Mouse (Mus musculus) heart, embryonic 12.5 days (tissue): ENCODE results near the gene Kif13a. TPM values are rescaled to one million over a fixed set of nuclear protein-coding genes. Genes with fewer than 3 reads are reported as not detected.

Source experiments
- ATAC-seq: fragments of 200-750 bp; cut with Nextera tagmentation; 2 replicates; pipeline ENCODE4 v1.8.0; 2017; ENCODE audit warnings: moderate TSS enrichment, moderate library complexity; ENCODE audit not compliant: insufficient number of reproducible peaks, low FRiP score
- H3K27ac ChIP-seq: fragments of 300-500 bp; sonication (generic); 2 replicates; pipeline ENCODE4 v1.5.1; 2016; ENCODE audit warnings: mild to moderate bottlenecking, moderate library complexity; ENCODE audit not compliant: poor library complexity, severe bottlenecking
- H3K27me3 ChIP-seq: fragments of 300-500 bp; sonication (generic); replicated peaks from 2 replicates; pipeline ENCODE4 v1.6.1; 2016; ENCODE audit warnings: mild to moderate bottlenecking, moderate library complexity
- H3K36me3 ChIP-seq: fragments of 300-500 bp; sonication (generic); 2 replicates; pipeline ENCODE4 v1.6.1; 2016; ENCODE audit warnings: mild to moderate bottlenecking, moderate library complexity
- H3K4me1 ChIP-seq: fragments of 300-500 bp; sonication (generic); replicated peaks from 2 replicates; pipeline ENCODE4 v1.6.1; 2016; ENCODE audit warnings: mild to moderate bottlenecking
- H3K4me2 ChIP-seq: fragments of 300-500 bp; sonication (generic); 2 replicates; pipeline ENCODE4 v1.6.1; 2016; ENCODE audit warnings: mild to moderate bottlenecking, moderate library complexity
- H3K4me3 ChIP-seq: fragments of 300-500 bp; sonication (generic); 2 replicates; pipeline ENCODE4 v1.5.1; 2016; ENCODE audit warnings: mild to moderate bottlenecking
- H3K9ac ChIP-seq: fragments of 300-500 bp; sonication (generic); 2 replicates; pipeline ENCODE4 v1.6.1; 2016; ENCODE audit warnings: mild to moderate bottlenecking, moderate library complexity
- H3K9me3 ChIP-seq: fragments of 300-500 bp; sonication (generic); replicated peaks from 2 replicates; pipeline ENCODE4 v1.6.1; 2016; ENCODE audit warnings: mild to moderate bottlenecking, moderate library complexity
- WGBS: fragments of 180-500 bp; shearing (Covaris S2); methylation state at CpG from one replicate; pipeline ENCODE4 v1.1.7; 2016; 5-methylcytosine and 5-hydroxymethylcytosine counted together
- polyA plus RNA-seq: library from polyadenylated mRNA; unstranded; fragments of >200 nt; fragmentation: Nextera tagmentation; extraction: Ambion mirVana; gene quantifications from 2 replicates; pipeline ENCODE4 v1.2.1, GENCODE M21; 2016

The Kif13a gene
- polyA plus RNA-seq, 1 experiment from 2014 or later = 56.0 TPM

- Histone ChIP-seq H3K36me3 (peaks cover 85% of the 10 kb centered on the region), H3K9me3 (no peaks in the 10 kb centered on the region), H3K27ac (0 out of 2 replicates have a peak overlapping the region, but pooled peaks have one; percentile 16), H3K27me3 (no peaks in the 10 kb centered on the region), H3K4me1 (peaks cover 13% of the 10 kb centered on the region), H3K9ac (no peak overlapping the region), H3K4me3 (no peak overlapping the region), H3K4me2 (no peak overlapping the region)
- 49% methylated on average over 9 of the region's 9 CpGs for WGBS
- ATAC-seq = no peak
Observed at GRCm38 (mm10) chr13:46811696-46812095, 118.0 kb downstream of the Kif13a start.

- Histone ChIP-seq H3K36me3 (peaks cover 87% of the 10 kb centered on the region), H3K4me3 (no peak overlapping the region), H3K4me2 (no peak overlapping the region), H3K4me1 (peaks cover 13% of the 10 kb centered on the region), H3K9ac (no peak overlapping the region), H3K27me3 (no peaks in the 10 kb centered on the region), H3K9me3 (no peaks in the 10 kb centered on the region), H3K27ac (no peak overlapping the region)
- no peak for ATAC-seq
- 95% methylated on average over 17 of the region's 17 CpGs for WGBS
Observed at GRCm38 (mm10) chr13:46810613-46811012, 119.1 kb downstream of the Kif13a start.

GRCm38 (mm10) chr13:46810098-46810497, 119.6 kb downstream of the Kif13a start:
- Histone ChIP-seq H3K36me3 (peaks cover 88% of the 10 kb centered on the region), H3K9me3 (no peaks in the 10 kb centered on the region), H3K27me3 (no peaks in the 10 kb centered on the region), H3K4me2 (no peak overlapping the region), H3K4me1 (peaks cover 13% of the 10 kb centered on the region), H3K27ac (no peak overlapping the region), H3K9ac (no peak overlapping the region), H3K4me3 (no peak overlapping the region)
- WGBS = 86% methylated on average over 12 of the region's 12 CpGs
- ATAC-seq = 0 out of 2 replicates have a peak, but pooled peaks have one; percentile 12

DNA sequence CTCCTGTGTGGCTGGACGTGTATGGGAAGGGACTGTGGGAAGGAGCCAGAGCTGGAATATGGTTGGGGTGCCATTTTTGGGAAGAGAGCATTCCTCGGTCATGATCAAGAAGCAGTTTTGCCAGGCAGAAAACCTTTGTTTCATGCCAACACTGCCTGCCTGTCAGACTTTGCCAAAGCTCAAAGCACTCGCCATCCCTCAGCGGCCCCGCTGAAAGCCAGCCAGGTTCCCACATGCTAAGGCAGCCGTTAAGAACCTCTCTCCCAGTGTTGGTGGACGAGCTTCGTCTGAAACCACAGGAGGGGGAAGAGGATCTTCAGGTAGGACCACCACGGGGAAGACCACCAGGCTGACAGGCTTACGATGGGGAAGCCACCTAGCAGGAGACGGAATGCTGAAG, 121.8 kb downstream of the Kif13a start:
- H3K9ac ChIP-seq = no peak overlapping the region
- no peaks in the 10 kb centered on the region for H3K9me3 ChIP-seq
- WGBS = 87% methylated on average over 11 of the region's 11 CpGs
- H3K27me3 ChIP-seq = no peaks in the 10 kb centered on the region
- peaks cover 10% of the 10 kb centered on the region for H3K4me1 ChIP-seq
- no peak overlapping the region for H3K4me3 ChIP-seq
- H3K27ac ChIP-seq = no peak overlapping the region
- no peak for ATAC-seq
- H3K36me3 ChIP-seq = peaks cover 73% of the 10 kb centered on the region
- no peak overlapping the region for H3K4me2 ChIP-seq

GRCm38 (mm10) chr13:46801196-46801595, 128.5 kb downstream of the Kif13a start:
- 92% methylated on average over 13 of the region's 13 CpGs for whole genome bisulfite sequencing
- Histone ChIP-seq H3K9me3 (no peaks in the 10 kb centered on the region), H3K9ac (no peak overlapping the region), H3K36me3 (peaks cover 69% of the 10 kb centered on the region), H3K4me3 (no peak overlapping the region), H3K27me3 (no peaks in the 10 kb centered on the region), H3K27ac (no peak overlapping the region), H3K4me1 (peaks cover 21% of the 10 kb centered on the region), H3K4me2 (no peak overlapping the region)
- ATAC-seq = no peak

DNA sequence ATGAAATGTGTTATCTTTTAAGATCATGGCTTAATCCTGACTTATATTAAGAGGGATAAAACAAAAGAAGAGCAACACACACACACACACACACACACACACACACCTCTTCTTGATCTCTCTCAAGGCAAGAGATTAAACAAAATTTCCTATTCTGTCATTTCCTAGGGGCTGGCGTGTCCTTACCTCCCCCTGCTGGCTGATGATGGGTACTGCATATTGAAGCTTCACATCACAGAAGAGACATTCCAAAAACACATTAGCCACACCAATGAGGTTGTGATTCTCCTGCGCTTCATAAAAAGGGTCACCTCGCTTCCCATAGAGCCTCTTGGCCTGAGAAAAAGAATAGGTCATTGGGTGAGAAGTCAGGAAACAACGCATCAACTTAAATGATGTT, 131.5 kb downstream of the Kif13a start:
- Histone ChIP-seq H3K4me3 (no peak overlapping the region), H3K27me3 (no peaks in the 10 kb centered on the region), H3K4me1 (peaks cover 27% of the 10 kb centered on the region), H3K27ac (no peak overlapping the region), H3K9ac (no peak overlapping the region), H3K9me3 (no peaks in the 10 kb centered on the region), H3K36me3 (peaks cover 78% of the 10 kb centered on the region), H3K4me2 (no peak overlapping the region)
- WGBS = 39% methylated on average over 4 of the region's 4 CpGs
- ATAC-seq = no peak

GRCm38 (mm10) chr13:46796381-46796780, 133.3 kb downstream of the Kif13a start:
- 50% methylated on average over 1 of the region's 1 CpGs for WGBS
- H3K36me3 ChIP-seq = peaks cover 73% of the 10 kb centered on the region
- peak; percentile 57; the same call in 1 of the 2 replicates for ATAC-seq

DNA sequence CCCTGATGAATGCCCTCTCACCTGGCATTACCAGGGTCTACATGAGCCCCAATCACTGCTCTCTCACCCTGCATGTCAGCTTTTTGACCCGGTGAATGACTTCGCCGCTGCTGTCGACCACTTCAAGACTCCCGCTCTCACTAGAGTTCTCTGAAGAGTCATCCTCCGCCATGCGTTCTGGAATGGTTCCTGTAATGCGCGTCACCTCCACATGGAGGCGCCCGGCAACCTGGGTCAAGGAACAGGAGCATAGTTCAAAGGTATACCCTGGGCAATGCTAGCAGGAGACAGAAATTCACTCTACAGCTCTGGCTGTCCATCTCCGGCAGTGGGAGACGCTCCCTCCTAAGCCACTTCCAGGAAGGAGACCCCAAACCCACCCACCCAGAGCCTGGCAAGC, 135.8 kb downstream of the Kif13a start:
- Histone ChIP-seq H3K4me1 (peaks cover 14% of the 10 kb centered on the region), H3K36me3 (peaks cover 78% of the 10 kb centered on the region), H3K27ac (no peak overlapping the region), H3K4me3 (no peak overlapping the region), H3K9ac (no peak overlapping the region), H3K27me3 (no peaks in the 10 kb centered on the region), H3K4me2 (no peak overlapping the region), H3K9me3 (0 out of 2 replicates have a peak, but pooled peaks cover 3% of the 10 kb centered on the region)
- ATAC-seq = no peak
- WGBS = 78% methylated on average over 13 of the region's 13 CpGs

More at GRCm38 (mm10) chr13:46796381-46796780, 133.3 kb downstream of the Kif13a start:
- no peak overlapping the region for H3K4me2 ChIP-seq
- H3K9ac ChIP-seq = no peak overlapping the region
- H3K4me1 ChIP-seq = peaks cover 14% of the 10 kb centered on the region
- H3K27ac ChIP-seq = peak overlapping the region; percentile 63
- H3K27me3 ChIP-seq = no peaks in the 10 kb centered on the region
- no peak overlapping the region for H3K4me3 ChIP-seq
- 0 out of 2 replicates have a peak, but pooled peaks cover 3% of the 10 kb centered on the region for H3K9me3 ChIP-seq

- Histone ChIP-seq H3K9me3 (0 out of 2 replicates have a peak, but pooled peaks cover 3% of the 10 kb centered on the region), H3K27me3 (no peaks in the 10 kb centered on the region), H3K4me2 (no peak overlapping the region), H3K9ac (no peak overlapping the region), H3K4me3 (no peak overlapping the region), H3K36me3 (peaks cover 80% of the 10 kb centered on the region), H3K27ac (no peak overlapping the region), H3K4me1 (peaks cover 4% of the 10 kb centered on the region)
- ATAC-seq = no peak
- 83% methylated on average over 8 of the region's 8 CpGs for WGBS
Observed at GRCm38 (mm10) chr13:46788452-46788851, 141.2 kb downstream of the Kif13a start.

- Histone ChIP-seq H3K4me3 (no peak overlapping the region), H3K36me3 (peaks cover 79% of the 10 kb centered on the region), H3K9me3 (no peaks in the 10 kb centered on the region), H3K4me1 (peaks cover 4% of the 10 kb centered on the region), H3K27me3 (no peaks in the 10 kb centered on the region), H3K9ac (no peak overlapping the region), H3K4me2 (no peak overlapping the region), H3K27ac (no peak overlapping the region)
- WGBS = 62% methylated on average over 2 of the region's 2 CpGs
- no peak for ATAC-seq
Observed at GRCm38 (mm10) chr13:46786836-46787235, 142.8 kb downstream of the Kif13a start.

GRCm38 (mm10) chr13:46786064-46786561, 143.6 kb downstream of the Kif13a start:
- H3K9me3 ChIP-seq = no peaks in the 10 kb centered on the region
- H3K9ac ChIP-seq = no peak overlapping the region
- H3K27me3 ChIP-seq = no peaks in the 10 kb centered on the region
- no peak for ATAC-seq
- H3K4me1 ChIP-seq = peaks cover 4% of the 10 kb centered on the region
- 92% methylated on average over 10 of the region's 10 CpGs for WGBS
- H3K27ac ChIP-seq = no peak overlapping the region; the same call in 1 of the 2 replicates
- peaks cover 82% of the 10 kb centered on the region for H3K36me3 ChIP-seq
- H3K4me3 ChIP-seq = no peak overlapping the region
- no peak overlapping the region for H3K4me2 ChIP-seq

- Histone ChIP-seq H3K9me3 (no peaks in the 10 kb centered on the region), H3K4me1 (peaks cover 7% of the 10 kb centered on the region; the same call in 1 of the 2 replicates), H3K27me3 (no peaks in the 10 kb centered on the region), H3K4me2 (no peak overlapping the region), H3K4me3 (no peak overlapping the region), H3K9ac (no peak overlapping the region), H3K27ac (no peak overlapping the region), H3K36me3 (peaks cover 74% of the 10 kb centered on the region)
- WGBS = 82% methylated on average over 11 of the region's 11 CpGs
- no peak for ATAC-seq
Observed at GRCm38 (mm10) chr13:46780379-46780778, 149.3 kb downstream of the Kif13a start.
